Mouse (Mus musculus) heart, embryonic 11.5 days (tissue): ENCODE data around the gene Utp14b. TPM values are rescaled to one million over a fixed set of nuclear protein-coding genes. Genes with fewer than 3 reads are reported as not detected.

Source experiments
- ATAC-seq: fragments of 200-750 bp; cut with Nextera tagmentation; replicated peaks from 2 replicates; pipeline ENCODE4 v1.8.0; 2017; ENCODE audit warnings: moderate library complexity; ENCODE audit not compliant: insufficient number of reproducible peaks, low FRiP score, low TSS enrichment
- H3K27ac ChIP-seq: fragments of 300-500 bp; sonication (generic); 2 replicates; pipeline ENCODE4 v1.5.1; 2014; ENCODE audit warnings: mild to moderate bottlenecking, low read depth, low read length
- H3K27me3 ChIP-seq: fragments of 300-500 bp; sonication (generic); 2 replicates; pipeline ENCODE4 v1.6.1; 2014; ENCODE audit warnings: mild to moderate bottlenecking, low read length, mixed read lengths; ENCODE audit not compliant: control insufficient read depth, insufficient read depth
- H3K36me3 ChIP-seq: fragments of 300-500 bp; sonication (generic); 2 replicates; pipeline ENCODE4 v1.6.1; 2014; ENCODE audit warnings: mild to moderate bottlenecking, low read length, moderate library complexity, mixed read lengths; ENCODE audit not compliant: control insufficient read depth, insufficient read depth
- H3K4me1 ChIP-seq: fragments of 300-500 bp; sonication (generic); 2 replicates; pipeline ENCODE4 v1.6.1; 2014; ENCODE audit warnings: low read length; ENCODE audit not compliant: control insufficient read depth, insufficient read depth
- H3K4me2 ChIP-seq: fragments of 300-500 bp; sonication (generic); 2 replicates; pipeline ENCODE4 v1.6.1; 2014; ENCODE audit warnings: mild to moderate bottlenecking, moderate library complexity
- H3K4me3 ChIP-seq: fragments of 300-500 bp; sonication (generic); 2 replicates; pipeline ENCODE4 v1.5.1; 2014; ENCODE audit warnings: low read depth, low read length
- H3K9ac ChIP-seq: fragments of 300-500 bp; sonication (generic); 2 replicates; pipeline ENCODE4 v1.6.1; 2014; ENCODE audit warnings: mild to moderate bottlenecking, low read depth, low read length, moderate library complexity
- H3K9me3 ChIP-seq: fragments of 300-500 bp; sonication (generic); replicated peaks from 2 replicates; pipeline ENCODE4 v1.6.1; 2016; ENCODE audit warnings: low read length; ENCODE audit not compliant: control insufficient read depth
- WGBS: fragments of 180-500 bp; shearing (Covaris S2); extraction: QIAGEN DNeasy Blood & Tissue Kit; methylation state at CpG from one replicate; pipeline ENCODE4 v1.1.7; 2014; ENCODE audit not compliant: insufficient replicate concordance; 5-methylcytosine and 5-hydroxymethylcytosine counted together
- polyA plus RNA-seq: library from polyadenylated mRNA; unstranded; fragments of >200 nt; fragmentation: Nextera tagmentation; extraction: Ambion mirVana; gene quantifications from 2 replicates; pipeline ENCODE4 v1.2.1, GENCODE M21; 2014

Gene Utp14b
- polyA plus RNA-seq, 1 experiment from 2014 or later = 4.3 TPM

DNA sequence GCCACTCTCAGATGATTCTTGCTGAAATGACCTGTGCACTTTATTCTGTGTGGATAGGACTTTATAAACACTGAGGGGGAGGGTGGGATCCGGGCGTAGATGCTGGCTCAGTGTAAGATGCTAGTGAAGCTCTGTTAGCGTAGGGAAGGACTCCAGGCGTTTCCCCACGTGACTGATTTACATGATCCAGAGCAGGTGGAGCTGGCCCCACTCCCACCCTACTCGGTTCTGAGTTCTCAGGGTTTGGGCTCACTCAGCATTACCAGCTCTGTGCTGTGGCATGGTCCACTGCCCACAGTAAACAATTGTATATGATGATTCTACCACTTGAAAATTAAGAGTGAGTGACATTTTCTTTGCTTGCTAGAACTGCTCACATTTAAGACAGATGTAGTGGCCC, 40.3 kb downstream of the Utp14b start:
- no peak overlapping the region for H3K9ac ChIP-seq
- H3K4me3 ChIP-seq = no peak overlapping the region
- ATAC-seq = no peak
- H3K36me3 ChIP-seq = peaks cover 18% of the 10 kb centered on the region
- no peak overlapping the region for H3K4me2 ChIP-seq
- no peaks in the 10 kb centered on the region for H3K9me3 ChIP-seq
- no peaks in the 10 kb centered on the region for H3K27me3 ChIP-seq
- 80% methylated on average over 6 of the region's 6 CpGs for WGBS
- peaks cover 5% of the 10 kb centered on the region for H3K4me1 ChIP-seq
- no peak overlapping the region for H3K27ac ChIP-seq

DNA sequence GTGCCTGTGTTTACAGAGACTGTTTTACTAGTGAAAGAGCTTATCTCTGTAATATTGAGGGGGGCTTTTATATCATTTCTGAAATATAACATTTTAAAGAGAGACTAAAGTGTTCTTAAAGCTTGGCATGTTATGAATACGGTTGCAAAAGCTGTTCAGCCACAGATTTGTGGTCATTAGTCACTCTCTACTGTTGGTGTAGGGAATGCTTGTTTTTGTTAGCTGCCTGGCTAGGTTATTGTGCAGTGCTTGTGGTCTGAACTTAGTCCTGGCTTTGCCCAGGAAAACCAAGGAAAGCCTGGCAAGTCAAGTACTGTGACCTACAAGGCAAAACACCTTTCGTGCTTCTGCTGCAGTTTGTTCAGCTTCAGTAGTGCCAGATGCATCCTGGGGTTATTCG, 43.9 kb downstream of the Utp14b start:
- 92% methylated on average over 3 of the region's 3 CpGs for WGBS

DNA sequence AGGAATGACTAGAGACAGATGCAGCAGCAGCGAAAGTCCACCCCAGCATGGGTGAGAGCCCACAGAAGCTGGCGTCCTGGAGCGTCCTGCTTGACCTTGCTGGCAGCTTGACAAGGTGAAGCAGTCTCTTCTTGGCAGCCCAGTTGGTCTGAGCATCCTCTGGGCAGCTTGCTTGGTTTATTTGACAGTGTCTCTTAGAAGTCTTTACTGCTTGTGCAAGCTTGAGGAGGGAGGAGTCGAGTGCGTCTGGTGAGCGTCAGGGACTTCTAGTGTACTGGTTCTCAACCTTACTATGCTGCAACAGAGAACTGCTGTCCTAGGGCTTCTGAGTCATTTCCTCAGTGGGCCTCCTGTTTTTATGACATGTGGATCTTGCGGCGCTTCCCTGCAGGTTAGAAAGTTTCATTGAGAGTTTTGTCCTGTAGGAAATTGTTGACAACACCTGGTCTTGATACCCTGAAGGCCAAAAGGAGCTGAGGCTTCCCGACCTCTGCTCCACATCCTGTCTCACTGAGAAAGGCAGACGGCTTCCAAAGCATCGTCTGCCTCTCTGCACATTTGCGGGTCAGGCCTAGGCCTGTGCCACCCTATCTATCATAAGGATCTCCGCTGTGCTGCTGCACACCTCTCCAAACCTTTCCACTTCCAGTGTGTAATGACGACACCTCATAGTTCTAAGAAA, 44.6 kb downstream of the Utp14b start:
- no peaks in the 10 kb centered on the region for H3K27me3 ChIP-seq
- peaks cover 24% of the 10 kb centered on the region for H3K36me3 ChIP-seq
- H3K4me2 ChIP-seq = no peak overlapping the region
- no peak overlapping the region for H3K27ac ChIP-seq
- H3K4me3 ChIP-seq = no peak overlapping the region
- no peaks in the 10 kb centered on the region for H3K9me3 ChIP-seq
- WGBS = 79% methylated on average over 14 of the region's 14 CpGs
- H3K4me1 ChIP-seq = no peaks in the 10 kb centered on the region
- no peak for ATAC-seq
- no peak overlapping the region for H3K9ac ChIP-seq

More for the DNA sequence above, 43.9 kb downstream of the Utp14b start:
- Histone ChIP-seq H3K4me3 (no peak overlapping the region), H3K4me2 (no peak overlapping the region), H3K9me3 (no peaks in the 10 kb centered on the region), H3K27me3 (no peaks in the 10 kb centered on the region), H3K27ac (no peak overlapping the region), H3K9ac (no peak overlapping the region), H3K4me1 (no peaks in the 10 kb centered on the region), H3K36me3 (peaks cover 24% of the 10 kb centered on the region)
- ATAC-seq = no peak

DNA sequence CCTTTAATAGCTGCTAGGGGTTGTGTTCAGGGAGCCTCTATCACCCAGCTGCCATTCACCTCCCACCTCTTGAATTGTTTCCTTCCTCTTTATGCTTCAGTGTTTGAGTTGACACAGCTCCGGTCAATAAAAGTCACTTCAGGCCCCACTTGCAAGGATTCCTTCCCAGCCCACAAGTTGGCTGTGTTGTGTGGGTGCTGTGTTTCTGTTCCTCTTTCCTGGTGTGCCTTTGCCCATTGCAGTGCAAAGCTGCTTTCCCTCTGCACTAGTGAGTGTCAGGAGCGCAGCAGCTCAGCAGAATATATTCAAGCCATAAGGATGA, 45.1 kb downstream of the Utp14b start:
- H3K27ac ChIP-seq = no peak overlapping the region
- H3K4me1 ChIP-seq = no peaks in the 10 kb centered on the region
- no peak overlapping the region for H3K4me2 ChIP-seq
- ATAC-seq = no peak
- no peak overlapping the region for H3K9ac ChIP-seq
- peaks cover 22% of the 10 kb centered on the region for H3K36me3 ChIP-seq
- H3K4me3 ChIP-seq = no peak overlapping the region
- no peaks in the 10 kb centered on the region for H3K27me3 ChIP-seq
- H3K9me3 ChIP-seq = no peaks in the 10 kb centered on the region
- 86% methylated on average over 2 of the region's 2 CpGs for WGBS

DNA sequence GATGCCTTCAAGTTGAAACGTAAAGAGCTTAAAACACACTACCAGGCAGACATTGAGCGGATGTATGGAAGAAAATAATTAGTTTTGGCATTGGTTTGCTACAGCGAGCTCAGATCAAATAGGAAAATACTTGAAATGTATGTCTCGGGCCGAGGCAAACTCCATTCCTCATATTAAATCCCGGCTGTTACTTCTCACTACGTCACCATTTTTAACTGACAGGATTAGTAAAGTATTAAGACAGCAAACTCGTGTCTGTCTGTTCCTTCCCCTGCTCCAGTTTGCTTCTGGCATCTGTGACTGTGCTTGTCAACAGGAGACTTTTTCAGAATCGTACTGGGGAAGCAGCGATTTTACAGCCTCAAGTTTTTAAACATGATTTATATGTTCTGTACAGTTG, 48.5 kb downstream of the Utp14b start:
- Histone ChIP-seq H3K27me3 (no peaks in the 10 kb centered on the region), H3K36me3 (peaks cover 15% of the 10 kb centered on the region), H3K27ac (no peak overlapping the region), H3K9ac (no peak overlapping the region), H3K9me3 (no peaks in the 10 kb centered on the region), H3K4me3 (no peak overlapping the region), H3K4me1 (no peaks in the 10 kb centered on the region), H3K4me2 (no peak overlapping the region)
- 82% methylated on average over 10 of the region's 10 CpGs for WGBS
- no peak for ATAC-seq

DNA sequence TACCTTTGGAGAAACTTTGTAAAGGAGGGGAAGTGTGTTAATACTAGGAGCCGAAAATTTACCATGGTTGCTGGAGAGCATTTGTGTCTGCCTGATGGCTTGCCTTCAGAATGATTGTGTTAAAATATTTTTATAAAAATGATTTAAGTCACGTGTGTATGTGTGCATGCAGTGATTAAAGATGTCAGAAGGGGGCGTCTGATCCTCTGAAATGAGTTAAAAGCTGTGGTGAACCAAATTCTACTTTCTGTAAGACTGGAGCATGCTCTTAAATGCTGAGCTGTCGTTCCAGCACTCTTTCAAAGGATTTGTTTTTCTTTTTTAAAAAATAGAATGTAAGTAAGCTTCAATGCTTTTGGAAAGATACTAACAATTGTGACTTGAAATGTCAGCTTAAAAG, 49.4 kb downstream of the Utp14b start:
- H3K4me2 ChIP-seq = no peak overlapping the region
- H3K4me1 ChIP-seq = no peaks in the 10 kb centered on the region
- H3K27ac ChIP-seq = no peak overlapping the region
- no peak for ATAC-seq
- H3K9me3 ChIP-seq = no peaks in the 10 kb centered on the region
- WGBS = 72% methylated on average over 4 of the region's 4 CpGs
- no peak overlapping the region for H3K4me3 ChIP-seq
- H3K9ac ChIP-seq = no peak overlapping the region
- no peaks in the 10 kb centered on the region for H3K27me3 ChIP-seq
- peaks cover 10% of the 10 kb centered on the region; the same call in 1 of the 2 replicates for H3K36me3 ChIP-seq

DNA sequence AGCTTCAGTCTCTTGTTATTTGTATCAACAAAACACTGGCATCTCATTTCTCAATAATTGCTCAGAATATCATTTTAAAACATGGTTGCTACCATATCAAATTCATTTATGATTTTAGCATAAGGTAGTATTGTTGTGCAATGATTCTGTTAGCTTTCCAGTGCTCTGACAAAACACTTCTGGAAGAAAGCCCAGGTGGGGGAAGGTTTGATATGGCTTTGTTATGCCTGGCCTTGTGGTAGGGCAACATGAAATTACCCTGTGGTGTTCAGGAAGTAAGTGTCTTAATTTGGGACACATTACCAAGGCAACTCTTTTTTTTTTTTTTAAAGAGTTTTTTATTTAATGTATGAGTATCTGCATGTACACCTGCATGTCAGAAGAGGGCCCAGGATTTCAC, 52.2 kb downstream of the Utp14b start:
- Histone ChIP-seq H3K4me2 (no peak overlapping the region), H3K4me1 (no peaks in the 10 kb centered on the region), H3K27ac (no peak overlapping the region), H3K4me3 (no peak overlapping the region), H3K9me3 (no peaks in the 10 kb centered on the region), H3K36me3 (no peaks in the 10 kb centered on the region), H3K27me3 (no peaks in the 10 kb centered on the region), H3K9ac (no peak overlapping the region)
- ATAC-seq = no peak

DNA sequence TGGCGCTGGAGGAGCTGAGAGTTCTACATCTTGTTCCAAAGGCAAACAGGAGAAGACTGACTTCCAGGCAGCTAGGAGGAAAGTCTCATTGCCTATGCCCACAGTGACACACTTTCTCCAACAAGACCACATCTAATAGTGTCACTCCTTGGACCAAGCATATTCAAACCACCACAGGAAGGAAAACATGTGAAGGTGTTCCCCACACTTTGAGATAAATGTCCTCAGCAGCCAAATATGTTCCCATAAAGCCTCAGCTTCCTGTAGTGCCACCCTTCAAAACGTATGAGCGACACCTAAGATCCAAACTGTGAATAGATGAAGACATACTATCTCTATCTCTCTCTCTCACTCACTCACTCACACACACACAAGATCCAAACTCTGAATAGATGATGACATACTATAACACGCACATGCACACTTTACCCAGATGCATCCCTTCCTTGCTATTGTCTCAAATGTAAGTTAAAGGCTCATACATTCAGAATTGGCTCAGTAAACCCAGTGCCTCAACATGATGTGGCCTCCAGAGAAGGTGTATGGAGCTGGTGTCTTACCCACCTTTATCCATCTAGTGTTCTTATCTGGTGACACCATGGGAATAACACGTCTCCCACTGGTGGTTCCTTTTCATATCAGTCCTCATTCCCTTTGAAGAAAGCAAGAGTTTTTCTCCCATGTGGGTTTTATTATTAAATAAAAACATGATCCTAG, 52.9 kb downstream of the Utp14b start:
- Histone ChIP-seq H3K9me3 (no peaks in the 10 kb centered on the region), H3K4me3 (no peak overlapping the region), H3K9ac (no peak overlapping the region), H3K4me2 (no peak overlapping the region), H3K4me1 (no peaks in the 10 kb centered on the region), H3K36me3 (no peaks in the 10 kb centered on the region), H3K27me3 (no peaks in the 10 kb centered on the region), H3K27ac (no peak overlapping the region)
- ATAC-seq = no peak
- WGBS = 76% methylated on average over 5 of the region's 5 CpGs
